Mouse (Mus musculus) G1E (cell line): Measurements from ENCODE around the gene Tab1. TPM values are rescaled to one million over a fixed set of nuclear protein-coding genes. Genes with fewer than 3 reads are reported as not detected.

Experiments used
- ATAC-seq: 2 replicates; pipeline ENCODE4 v1.8.0; 2016; ENCODE audit warnings: mild to moderate bottlenecking; ENCODE audit not compliant: insufficient number of reproducible peaks, poor library complexity, low FRiP score, severe bottlenecking; ENCODE audit errors: extremely low read depth
- DNase-seq: peaks from one replicate; pipeline ENCODE4 v3.0.0; 2012; ENCODE audit warnings: low spot score
- H3K27me3 ChIP-seq: 2 replicates; pipeline ENCODE4 v1.6.1; 2012; ENCODE audit warnings: mild to moderate bottlenecking, low read length, inconsistent platforms; ENCODE audit not compliant: insufficient read depth
- H3K36me3 ChIP-seq: replicated peaks from 2 replicates; pipeline ENCODE3; 2012; ENCODE audit warnings: mild to moderate bottlenecking, inconsistent platforms
- H3K4me1 ChIP-seq: 2 replicates; pipeline ENCODE4 v1.6.1; 2012; ENCODE audit warnings: low read depth, low read length, inconsistent platforms, mixed read lengths; ENCODE audit not compliant: insufficient read depth
- H3K4me3 ChIP-seq: 2 replicates; pipeline ENCODE4 v1.5.1; 2012; ENCODE audit warnings: low read depth, mild to moderate bottlenecking, inconsistent platforms, low read length, moderate library complexity, mixed read lengths
- H3K9me3 ChIP-seq: replicated peaks from 2 replicates; pipeline ENCODE4 v1.6.1; 2012; ENCODE audit warnings: inconsistent platforms
- CTCF ChIP-seq: IDR thresholded peaks from 2 replicates; pipeline ENCODE4 v1.5.1; 2012; ENCODE audit warnings: low read depth, low read length, inconsistent platforms, mixed read lengths
- GATA1 ChIP-seq: IDR thresholded peaks from 2 replicates; pipeline ENCODE4 v1.6.1; 2012; ENCODE audit warnings: borderline replicate concordance, low read length, inconsistent platforms, mixed read lengths
- GATA2 ChIP-seq: IDR thresholded peaks from 2 replicates; pipeline ENCODE4 v1.6.1; 2012; ENCODE audit warnings: low read depth, low read length, inconsistent platforms, borderline replicate concordance
- POLR2AphosphoS5 ChIP-seq: IDR thresholded peaks from 2 replicates; pipeline ENCODE4 v1.6.1; 2012; ENCODE audit warnings: low read depth, low read length, inconsistent platforms; ENCODE audit not compliant: insufficient replicate concordance
- TAL1 ChIP-seq: conservative IDR thresholded peaks from 2 replicates; pipeline ENCODE4 v1.6.1; 2012; ENCODE audit warnings: low read depth, low read length, inconsistent platforms, mixed read lengths
- polyA plus RNA-seq: library from polyadenylated mRNA; stranded (reverse); fragments of >175 nt; gene quantifications from 2 replicates; pipeline ENCODE4 v1.2.3, GENCODE M21; 2012
- total RNA-seq, 2 experiments: library from RNA; stranded (forward) in 1 of 2; stranded (reverse) in 1 of 2; fragments of 200-1000 nt in 1 of 2; fragments of >200 nt in 1 of 2; fragmentation: Nextera tagmentation in 1 of 2; gene quantifications; 2 replicates each; pipeline ENCODE4 v1.2.3; 2014 to 2017

The Tab1 gene
- total RNA-seq (2014; fragmentation: Nextera tagmentation): 19.0 and 27.2 TPM in 2 replicates
- total RNA-seq (2017): 22.3 and 25.0 TPM in 2 replicates
- 23.6 and 29.1 TPM in 2 replicates for polyA plus RNA-seq

GRCm38 (mm10) chr15:80132993-80133586 is at the start of gene Tab1:
Tab1 (plus strand) TSS chr15:80133127.
- no peaks in the 10 kb centered on the region for H3K9me3 ChIP-seq
- DNase-seq (peak; percentile 68), ATAC-seq (peak; percentile 12; the same call in 1 of the 2 replicates)
- TF ChIP-seq GATA2: no peak
- TF ChIP-seq CTCF: 0 out of 2 replicates have a peak, but pooled peaks have one; percentile 24
- H3K27me3 ChIP-seq: no peaks in the 10 kb centered on the region
- H3K36me3 ChIP-seq: peaks cover 41% of the 10 kb centered on the region
- peak within 1 kb of the TSS; percentile 76 for H3K4me3 ChIP-seq
- H3K4me1 ChIP-seq: peaks cover 88% of the 10 kb centered on the region

- Histone ChIP-seq H3K9me3 (no peaks in the 10 kb centered on the region; the same call in 1 of the 2 replicates), H3K4me1 (peaks cover 27% of the 10 kb centered on the region), H3K36me3 (peaks cover 47% of the 10 kb centered on the region), H3K4me3 (peak overlapping the region; percentile 85), H3K27me3 (no peaks in the 10 kb centered on the region)
- peak; percentile 75 for DNase-seq
- peak; percentile 91 for ATAC-seq
- peak; percentile 99 for TF ChIP-seq POLR2AphosphoS5
- no peak for TF ChIP-seq GATA1
Measured at GRCm38 (mm10) chr15:80083276-80083731, 49.6 kb upstream of the Tab1 start.

- Histone ChIP-seq H3K4me3 (peak overlapping the region; percentile 85), H3K36me3 (peaks cover 43% of the 10 kb centered on the region), H3K9me3 (no peaks in the 10 kb centered on the region; the same call in 1 of the 2 replicates), H3K27me3 (no peaks in the 10 kb centered on the region), H3K4me1 (peaks cover 25% of the 10 kb centered on the region)
- ATAC-seq (no peak), DNase-seq (no peak)
- TF ChIP-seq POLR2AphosphoS5 (no peak), TAL1 (no peak), GATA2 (no peak), CTCF (no peak), GATA1 (no peak)
Measured at GRCm38 (mm10) chr15:80083740-80084139, 49.2 kb upstream of the Tab1 start.

- Histone ChIP-seq H3K4me3 (no peak overlapping the region), H3K27me3 (no peaks in the 10 kb centered on the region), H3K4me1 (peaks cover 37% of the 10 kb centered on the region), H3K36me3 (peaks cover 7% of the 10 kb centered on the region), H3K9me3 (no peaks in the 10 kb centered on the region; the same call in 1 of the 2 replicates)
- ATAC-seq: no peak
- no peak for DNase-seq
- TF ChIP-seq TAL1 (0 out of 2 replicates have a peak, but pooled peaks have one; percentile 15), GATA1 (no peak)
Measured at GRCm38 (mm10) chr15:80087406-80088012, 45.4 kb upstream of the Tab1 start.

- Histone ChIP-seq H3K4me1 (peaks cover 45% of the 10 kb centered on the region), H3K36me3 (peaks cover 9% of the 10 kb centered on the region), H3K9me3 (no peaks in the 10 kb centered on the region; the same call in 1 of the 2 replicates), H3K27me3 (no peaks in the 10 kb centered on the region), H3K4me3 (no peak overlapping the region)
- peak; percentile 72 for TF ChIP-seq CTCF
- no peak for TF ChIP-seq GATA2
- DNase-seq: peak; percentile 43
- no peak for ATAC-seq
Measured at GRCm38 (mm10) chr15:80088637-80089036, 44.3 kb upstream of the Tab1 start.

- Histone ChIP-seq H3K27me3 (no peaks in the 10 kb centered on the region), H3K4me3 (no peak overlapping the region; the same call in 1 of the 2 replicates), H3K36me3 (peaks cover 20% of the 10 kb centered on the region), H3K9me3 (no peaks in the 10 kb centered on the region; the same call in 1 of the 2 replicates), H3K4me1 (peaks cover 53% of the 10 kb centered on the region)
- ATAC-seq (no peak), DNase-seq (no peak)
- no peak for TF ChIP-seq CTCF
- TF ChIP-seq POLR2AphosphoS5: no peak
Measured at GRCm38 (mm10) chr15:80090155-80090554, 42.8 kb upstream of the Tab1 start.
